In genomic region chr12:17358981-17359380, GRCm38 (mm10) we compare ENCODE assay signal across 12 mouse cellular contexts. TPM values are rescaled to one million over a fixed set of nuclear protein-coding genes. Genes with fewer than 3 reads are reported as not detected.
DNase-seq lines count a peak whose midpoint lies in the region; ATAC-seq lines count a peak whose summit lies in the region.
"Had no signal": no experiment of that assay in that cellular context is flagged by ENCODE, and none has a peak within 500 bp of the region (broad histone marks: within the 10 kb centered on the region; RNA-seq: fewer than 3 reads in every experiment).

No protein-coding gene starts in this region.

- H3K9ac ChIP-seq in kidney, embryonic 16.5 days (replicated peaks; ENCODE audit: low read length), result no peak overlapping the region
- H3K9ac ChIP-seq: embryonic facial prominence, embryonic 15.5 days; heart, embryonic 15.5 days; limb, embryonic 13.5 days had no signal

- H3K4me1 ChIP-seq in kidney, embryonic 16.5 days (ENCODE audit: insufficient read depth, low read length), result no peaks in the 10 kb centered on the region
- H3K4me1 ChIP-seq: embryonic facial prominence, embryonic 15.5 days; heart, embryonic 15.5 days; limb, embryonic 13.5 days had no signal

- no peak overlapping the region for H3K27ac ChIP-seq in kidney, embryonic 16.5 days (ENCODE audit: low read length)
- H3K27ac ChIP-seq: embryonic facial prominence, embryonic 15.5 days; heart, embryonic 15.5 days; limb, embryonic 13.5 days had no signal

- no peaks in the 10 kb centered on the region for H3K9me3 ChIP-seq in kidney, embryonic 16.5 days (ENCODE audit: low read length)
- H3K9me3 ChIP-seq: embryonic facial prominence, embryonic 15.5 days; heart, embryonic 15.5 days; limb, embryonic 13.5 days had no signal

- 88% methylated on average over 9 of the region's 9 CpGs for WGBS in kidney, embryonic 16.5 days

- H3K4me3 ChIP-seq in kidney, embryonic 16.5 days (ENCODE audit: low read length), result no peak overlapping the region
- H3K4me3 ChIP-seq: embryonic facial prominence, embryonic 15.5 days; heart, embryonic 15.5 days; limb, embryonic 13.5 days; myocyte had no signal

- no peaks in the 10 kb centered on the region for H3K27me3 ChIP-seq in kidney, embryonic 16.5 days (ENCODE audit: insufficient read depth, low read length)
- H3K27me3 ChIP-seq: embryonic facial prominence, embryonic 15.5 days; heart, embryonic 15.5 days; limb, embryonic 13.5 days had no signal

- no peak for ATAC-seq in CD4-positive, CD25-positive, alpha-beta regulatory T cell, adult 4 months
- no peak for ATAC-seq in kidney, embryonic 16.5 days (ENCODE audit: low FRiP score, low TSS enrichment)

- H3K4me2 ChIP-seq in kidney, embryonic 16.5 days (replicated peaks; ENCODE audit: low read depth, low read length), result no peak overlapping the region
- H3K4me2 ChIP-seq: embryonic facial prominence, embryonic 15.5 days; heart, embryonic 15.5 days; limb, embryonic 13.5 days had no signal

- DNase-seq in CD4-positive, CD25-positive, alpha-beta regulatory T cell, adult 2 months (ENCODE audit: low read depth, low spot score), result peak; percentile 31
- DNase-seq in kidney, adult 18-20 months, result peak; percentile 79
- DNase-seq in ES-CJ7 (ENCODE audit: low read depth, low spot score), result peak; percentile 49
- peak; percentile 81 to 87 for DNase-seq in kidney, postnatal 36 days
- no peak for DNase-seq in ovary, postnatal 36 days (ENCODE audit: low spot score)
- DNase-seq in spleen, postnatal 14 days (ENCODE audit: low spot score in 2 of 2), result no peak

- H3K36me3 ChIP-seq in kidney, embryonic 16.5 days (ENCODE audit: insufficient read depth, low read length), result peaks cover 74% of the 10 kb centered on the region

RNA-seq across cellular contexts. Expression of gene Nol10, which starts 10.7 kb away (rescaled TPM):
- polyA plus RNA-seq in CD4-positive, CD25-positive, alpha-beta regulatory T cell, adult 4 months (2017; shearing (Covaris generic)), result 10 to 100 TPM; 29.4 to 39.4 TPM
- 24.4 and 26.9 TPM in 2 replicates for polyA plus RNA-seq in kidney, embryonic 16.5 days (2015; fragmentation: Nextera tagmentation; extraction: Ambion mirVana)

RNA-seq across cellular contexts. Expression of gene Atp6v1c2, which starts 29.8 kb away (rescaled TPM):
- polyA plus RNA-seq in CD4-positive, CD25-positive, alpha-beta regulatory T cell, adult 4 months (2017; shearing (Covaris generic)), result not detected
- 4.6 and 5.8 TPM in 2 replicates for polyA plus RNA-seq in kidney, embryonic 16.5 days (2015; fragmentation: Nextera tagmentation; extraction: Ambion mirVana)

Comparison
In these comparisons a context has a peak if more than half of its experiments do, and no peak if none do; other contexts are left out.
1. DNase-seq: peak in CD4-positive, CD25-positive, alpha-beta regulatory T cell, adult 2 months (single experiment), kidney, adult 18-20 months (single experiment), ES-CJ7 (single experiment) and kidney, postnatal 36 days (2 of 2); none in ovary, postnatal 36 days (single experiment) and spleen, postnatal 14 days (0 of 2).